Mouse (Mus musculus): ENCODE results near the gene Tex44.

DNA sequence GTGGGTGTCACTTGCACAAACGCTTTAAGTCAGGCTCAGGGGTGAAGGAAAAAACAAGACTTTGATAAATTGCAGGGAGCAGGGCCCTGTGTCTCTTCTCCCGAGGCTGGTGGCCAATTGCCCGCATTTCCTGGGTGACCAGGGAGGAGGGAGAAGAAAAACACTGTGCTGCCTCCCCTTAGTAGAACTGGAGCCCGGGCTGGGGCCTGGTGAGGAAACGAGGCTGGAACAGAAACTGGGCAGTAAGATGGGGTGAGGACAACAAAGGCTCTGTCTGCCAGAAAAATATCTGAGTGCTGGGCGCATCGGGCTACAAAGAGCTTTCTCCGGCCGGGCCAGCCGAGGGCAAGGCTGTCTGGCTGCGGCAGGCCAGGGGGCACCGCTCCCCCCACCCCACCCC is 7.9 kb downstream of the Tex44 start:
- TF ChIP-seq GATA1 (IDR thresholded peaks at IDR 0.05; ENCODE audit: borderline replicate concordance, low read length): no peak
- TF ChIP-seq FLI1 (IDR thresholded peaks at IDR 0.05; ENCODE audit: low read length): no peak
